Mouse (Mus musculus): ENCODE measurements around the gene Dhx34. TPM values are rescaled to one million over a fixed set of nuclear protein-coding genes. Genes with fewer than 3 reads are reported as not detected.
"Not testable (repeated sequence)": the region's sequence is repeated elsewhere in the genome, so short reads cannot be mapped to it uniquely, and the experiment has no call there.

Gene Dhx34
- polyA plus RNA-seq (2014; fragmentation: Nextera tagmentation; extraction: Ambion mirVana), result 11.2 and 13.8 TPM in 2 replicates

- H3K27ac ChIP-seq (ENCODE audit: low read depth), result peak within 1 kb of the TSS; percentile 84
- 1% methylated on average over 34 of the region's 34 CpGs for WGBS
Measured at GRCm38 (mm10) chr7:16221582-16222272, at the start of gene Dhx34. Gene Dhx34 (minus strand): TSS chr7:16222037.

GRCm38 (mm10) chr7:16271139-16271538 lies 49.3 kb upstream of the Dhx34 start:
- ATAC-seq (ENCODE audit: insufficient read depth) (no peak), DNase-seq (no peak)
- WGBS, result 82% methylated on average over 1 of the region's 1 CpGs
- no peak overlapping the region for H3K4me3 ChIP-seq (ENCODE audit: low read depth, low read length)
- no peaks in the 10 kb centered on the region for H3K9me3 ChIP-seq (ENCODE audit: low read depth, low read length)
- H3K9ac ChIP-seq, result no peak overlapping the region
- peaks cover 11% of the 10 kb centered on the region for H3K36me3 ChIP-seq (ENCODE audit: insufficient read depth)
- peaks cover 6% of the 10 kb centered on the region for H3K4me1 ChIP-seq (ENCODE audit: insufficient read depth)
- TF ChIP-seq CTCF (IDR thresholded peaks at IDR 0.05; ENCODE audit: low read depth), result no peak
- no peak overlapping the region; the same call in 1 of the 2 replicates for H3K4me2 ChIP-seq
- no peaks in the 10 kb centered on the region for H3K27me3 ChIP-seq (ENCODE audit: insufficient read depth, low read length)
- no peak overlapping the region for H3K27ac ChIP-seq (ENCODE audit: low read depth)

More at GRCm38 (mm10) chr7:16221582-16222272, at the start of gene Dhx34:
- H3K9me3 ChIP-seq (ENCODE audit: low read depth, low read length), result no peaks in the 10 kb centered on the region
- no peaks in the 10 kb centered on the region for H3K4me1 ChIP-seq (ENCODE audit: insufficient read depth)
- DNase-seq, result peak; percentile 99
- H3K36me3 ChIP-seq (ENCODE audit: insufficient read depth), result peaks cover 15% of the 10 kb centered on the region
- ATAC-seq (ENCODE audit: insufficient read depth), result peak; percentile 98
- peak within 1 kb of the TSS; percentile 71 for H3K4me3 ChIP-seq (ENCODE audit: low read depth, low read length)
- peak; percentile 53 for TF ChIP-seq CTCF (IDR thresholded peaks at IDR 0.05; ENCODE audit: low read depth)
- H3K9ac ChIP-seq, result peak within 1 kb of the TSS; percentile 85
- peak within 1 kb of the TSS; percentile 84 for H3K4me2 ChIP-seq
- H3K27me3 ChIP-seq (ENCODE audit: insufficient read depth, low read length), result no peaks in the 10 kb centered on the region

DNA sequence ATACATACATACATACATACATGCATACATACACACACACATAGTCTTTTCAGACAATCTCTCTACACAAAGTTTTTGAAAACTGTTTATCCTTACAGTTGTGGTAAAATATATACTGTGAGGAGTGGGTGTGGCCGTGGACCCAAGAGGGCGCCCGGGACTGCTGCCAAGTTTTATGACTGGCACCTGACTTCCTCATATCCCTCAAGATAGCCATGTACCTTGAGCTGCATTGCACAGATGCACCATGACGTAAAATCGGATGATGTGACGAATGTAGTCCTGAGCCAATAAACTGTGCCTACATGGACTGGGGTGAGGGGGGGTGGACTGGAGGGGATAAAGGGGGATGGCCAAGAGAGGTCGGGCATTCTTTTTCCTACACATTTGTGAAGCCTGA lies 44.8 kb upstream of the Dhx34 start:
- not testable (repeated sequence) for H3K27ac ChIP-seq (ENCODE audit: low read depth); H3K27me3 ChIP-seq (ENCODE audit: insufficient read depth, low read length); H3K4me2 ChIP-seq; DNase-seq; H3K9me3 ChIP-seq (ENCODE audit: low read depth, low read length); H3K4me3 ChIP-seq (ENCODE audit: low read depth, low read length); H3K36me3 ChIP-seq (ENCODE audit: insufficient read depth); H3K4me1 ChIP-seq (ENCODE audit: insufficient read depth); ATAC-seq (ENCODE audit: insufficient read depth); H3K9ac ChIP-seq
- WGBS, result 74% methylated on average over 7 of the region's 7 CpGs

GRCm38 (mm10) chr7:16265856-16266255 lies 44.0 kb upstream of the Dhx34 start:
- no peak overlapping the region for H3K27ac ChIP-seq (ENCODE audit: low read depth)
- no peaks in the 10 kb centered on the region for H3K27me3 ChIP-seq (ENCODE audit: insufficient read depth, low read length)
- TF ChIP-seq CTCF (IDR thresholded peaks at IDR 0.05; ENCODE audit: low read depth), result no peak
- WGBS, result 87% methylated on average over 11 of the region's 11 CpGs
- no peaks in the 10 kb centered on the region for H3K36me3 ChIP-seq (ENCODE audit: insufficient read depth)
- no peak overlapping the region for H3K4me3 ChIP-seq (ENCODE audit: low read depth, low read length)
- no peak for DNase-seq
- H3K9me3 ChIP-seq (ENCODE audit: low read depth, low read length), result no peaks in the 10 kb centered on the region; the same call in 1 of the 2 replicates
- no peak overlapping the region for H3K4me2 ChIP-seq
- H3K9ac ChIP-seq, result no peak overlapping the region
- no peak for ATAC-seq (ENCODE audit: insufficient read depth)
- H3K4me1 ChIP-seq (ENCODE audit: insufficient read depth), result no peaks in the 10 kb centered on the region

DNA sequence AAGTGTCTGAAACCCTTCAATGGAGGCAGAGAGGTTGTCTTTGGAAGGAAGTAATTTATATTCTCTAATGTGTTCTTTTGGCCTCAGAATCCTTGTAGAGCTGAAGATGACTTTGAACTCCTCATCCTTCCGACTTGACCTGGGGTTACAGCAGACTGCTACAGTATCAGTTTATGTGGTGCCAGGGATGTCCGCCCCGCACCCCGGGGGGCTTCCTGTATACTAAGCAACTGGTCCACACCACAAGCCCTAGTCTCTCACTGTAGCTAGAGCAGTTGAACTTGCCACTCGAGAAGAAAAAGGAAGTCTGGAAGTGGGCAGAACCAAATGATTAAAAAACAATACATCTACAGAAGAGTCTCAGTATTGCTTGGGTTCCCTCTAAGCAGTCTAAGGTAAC lies 42.0 kb upstream of the Dhx34 start:
- Histone ChIP-seq H3K36me3 (ENCODE audit: insufficient read depth) (no peaks in the 10 kb centered on the region), H3K27me3 (ENCODE audit: insufficient read depth, low read length) (no peaks in the 10 kb centered on the region), H3K4me3 (ENCODE audit: low read depth, low read length) (no peak overlapping the region), H3K9ac (no peak overlapping the region), H3K4me2 (no peak overlapping the region), H3K4me1 (ENCODE audit: insufficient read depth) (no peaks in the 10 kb centered on the region), H3K27ac (ENCODE audit: low read depth) (no peak overlapping the region), H3K9me3 (ENCODE audit: low read depth, low read length) (no peaks in the 10 kb centered on the region; the same call in 1 of the 2 replicates)
- ATAC-seq (ENCODE audit: insufficient read depth), result no peak
- no peak for TF ChIP-seq CTCF (IDR thresholded peaks at IDR 0.05; ENCODE audit: low read depth)
- DNase-seq, result no peak
- WGBS, result 85% methylated on average over 5 of the region's 5 CpGs

- Histone ChIP-seq H3K9ac (no peak overlapping the region), H3K4me1 (ENCODE audit: insufficient read depth) (no peaks in the 10 kb centered on the region), H3K4me3 (ENCODE audit: low read depth, low read length) (no peak overlapping the region), H3K27ac (ENCODE audit: low read depth) (no peak overlapping the region), H3K27me3 (ENCODE audit: insufficient read depth, low read length) (no peaks in the 10 kb centered on the region), H3K4me2 (no peak overlapping the region), H3K36me3 (ENCODE audit: insufficient read depth) (no peaks in the 10 kb centered on the region), H3K9me3 (ENCODE audit: low read depth, low read length) (no peaks in the 10 kb centered on the region; the same call in 1 of the 2 replicates)
- TF ChIP-seq CTCF (IDR thresholded peaks at IDR 0.05; ENCODE audit: low read depth), result peak; percentile 81
- ATAC-seq (ENCODE audit: insufficient read depth) (no peak), DNase-seq (peak; percentile 90)
- 31% methylated on average over 8 of the region's 8 CpGs for WGBS
Measured at GRCm38 (mm10) chr7:16263015-16263787, 41.4 kb upstream of the Dhx34 start.

DNA sequence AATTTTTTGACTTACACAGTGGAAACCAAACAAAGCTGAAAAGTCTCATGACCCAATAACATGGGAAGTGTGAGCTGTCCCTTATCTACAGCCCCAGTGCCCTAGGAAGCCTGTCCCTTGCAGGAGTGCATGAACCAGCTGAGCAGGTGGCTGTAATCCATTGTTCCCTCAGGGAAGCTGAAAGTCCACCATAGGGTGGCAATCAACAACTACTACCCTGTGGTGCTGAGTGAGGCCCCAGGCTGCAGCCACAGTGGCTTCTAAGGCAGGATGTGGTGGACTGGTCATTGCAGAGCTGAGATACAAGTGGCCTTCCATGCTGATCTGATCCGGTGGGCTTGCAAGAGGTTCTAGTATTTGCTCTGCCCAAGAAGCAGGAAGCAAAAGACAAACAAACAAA lies 39.3 kb upstream of the Dhx34 start:
- H3K27me3 ChIP-seq (ENCODE audit: insufficient read depth, low read length), result no peaks in the 10 kb centered on the region
- ATAC-seq (ENCODE audit: insufficient read depth) (no peak), DNase-seq (no peak)

More for the DNA sequence above, 39.3 kb upstream of the Dhx34 start:
- TF ChIP-seq CTCF (IDR thresholded peaks at IDR 0.05; ENCODE audit: low read depth), result no peak
- 37% methylated on average over 1 of the region's 1 CpGs for WGBS
- no peak overlapping the region for H3K27ac ChIP-seq (ENCODE audit: low read depth)
- H3K4me3 ChIP-seq (ENCODE audit: low read depth, low read length), result no peak overlapping the region
- no peak overlapping the region for H3K4me2 ChIP-seq
- H3K4me1 ChIP-seq (ENCODE audit: insufficient read depth), result no peaks in the 10 kb centered on the region
- H3K9ac ChIP-seq, result no peak overlapping the region
- no peaks in the 10 kb centered on the region; the same call in 1 of the 2 replicates for H3K9me3 ChIP-seq (ENCODE audit: low read depth, low read length)
- no peaks in the 10 kb centered on the region for H3K36me3 ChIP-seq (ENCODE audit: insufficient read depth)

All from lung, embryonic 14.5 days (tissue).